Mouse (Mus musculus) kidney, postnatal 36 days (tissue): ENCODE results near the gene Ankmy1.

Source experiments
- DNase-seq, 2 experiments: peaks; one replicate each; pipeline ENCODE4 v3.0.0; 2021 to 2022; ENCODE audit warnings: mixed read lengths in 2 of 2

Gene Ankmy1

GRCm38 (mm10) chr1:92869985-92870384 lies 32.7 kb downstream of the Ankmy1 start:
- DNase-seq, result no peak

GRCm38 (mm10) chr1:92866170-92866569 lies 36.5 kb downstream of the Ankmy1 start:
- no peak for DNase-seq

- no peak for DNase-seq
Measured at GRCm38 (mm10) chr1:92863268-92863667, 39.4 kb downstream of the Ankmy1 start.

- DNase-seq, result no peak
Measured at GRCm38 (mm10) chr1:92861503-92861902, 41.2 kb downstream of the Ankmy1 start.

- no peak for DNase-seq
Measured at GRCm38 (mm10) chr1:92852450-92852849, 50.3 kb downstream of the Ankmy1 start.

- no peak for DNase-seq
Measured at GRCm38 (mm10) chr1:92849938-92850574, 52.6 kb downstream of the Ankmy1 start.

GRCm38 (mm10) chr1:92849491-92849890 lies 53.2 kb downstream of the Ankmy1 start:
- DNase-seq, result peak in 1 of 2 experiments; percentile 15

- DNase-seq, result no peak
Measured at GRCm38 (mm10) chr1:92847873-92848839, 54.5 kb downstream of the Ankmy1 start.

GRCm38 (mm10) chr1:92845889-92846288 lies 56.8 kb downstream of the Ankmy1 start:
- DNase-seq, result no peak

GRCm38 (mm10) chr1:92841427-92841826 lies 61.3 kb downstream of the Ankmy1 start:
- DNase-seq, result no peak

- peak in 1 of 2 experiments; percentile 55 for DNase-seq
Measured at GRCm38 (mm10) chr1:92840231-92840890, 62.3 kb downstream of the Ankmy1 start.

GRCm38 (mm10) chr1:92839211-92839610 lies 63.5 kb downstream of the Ankmy1 start:
- no peak for DNase-seq

GRCm38 (mm10) chr1:92837931-92838833 lies 64.5 kb downstream of the Ankmy1 start:
- DNase-seq, result peak; percentile 8 to 10

- peak; percentile 79 to 92 for DNase-seq
Measured at GRCm38 (mm10) chr1:92833987-92834706, 68.6 kb downstream of the Ankmy1 start.

- DNase-seq, result peak; percentile 18 to 42
Measured at GRCm38 (mm10) chr1:92832011-92833010, 70.4 kb downstream of the Ankmy1 start.

GRCm38 (mm10) chr1:92831188-92832001 lies 71.3 kb downstream of the Ankmy1 start, which contains the start of gene Gpc1:
TSS of gene Gpc1 (plus strand) at chr1:92831645.
- DNase-seq, result peak; percentile 77 to 83

GRCm38 (mm10) chr1:92830626-92831187 lies 72.0 kb downstream of the Ankmy1 start:
- no peak for DNase-seq

- no peak for DNase-seq
Measured at GRCm38 (mm10) chr1:92815756-92816294, 86.9 kb downstream of the Ankmy1 start.
